Mouse (Mus musculus) NIH3T3 (cell line): Measurements from ENCODE around the gene Eif1ad.
"Not testable (repeated sequence)": the region's sequence is repeated elsewhere in the genome, so short reads cannot be mapped to it uniquely, and the experiment has no call there.

ENCODE experiments used
- DNase-seq: peaks from one replicate; pipeline ENCODE4 v3.0.0-alpha.2; 2012; ENCODE audit warnings: low read depth

The Eif1ad gene

DNA sequence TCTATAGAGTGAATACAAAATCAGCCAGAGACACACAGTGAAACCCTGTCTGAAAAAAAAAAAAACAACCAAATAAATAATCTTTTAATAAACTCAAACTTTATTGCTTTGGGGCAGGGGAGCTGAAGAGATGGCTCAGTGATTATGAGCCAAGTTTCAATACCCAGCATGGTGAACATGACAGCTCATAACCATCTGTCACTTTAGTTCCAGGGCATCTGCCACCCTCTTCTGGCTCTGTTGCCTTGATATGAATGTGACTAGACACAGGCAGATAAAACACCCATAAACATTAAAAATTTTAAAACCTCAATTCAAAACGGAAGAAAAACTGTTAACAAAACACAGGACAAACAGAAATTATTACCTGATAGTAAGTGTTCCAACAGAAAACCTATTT is 10.9 kb downstream of the Eif1ad start:
- no peak for DNase-seq

DNA sequence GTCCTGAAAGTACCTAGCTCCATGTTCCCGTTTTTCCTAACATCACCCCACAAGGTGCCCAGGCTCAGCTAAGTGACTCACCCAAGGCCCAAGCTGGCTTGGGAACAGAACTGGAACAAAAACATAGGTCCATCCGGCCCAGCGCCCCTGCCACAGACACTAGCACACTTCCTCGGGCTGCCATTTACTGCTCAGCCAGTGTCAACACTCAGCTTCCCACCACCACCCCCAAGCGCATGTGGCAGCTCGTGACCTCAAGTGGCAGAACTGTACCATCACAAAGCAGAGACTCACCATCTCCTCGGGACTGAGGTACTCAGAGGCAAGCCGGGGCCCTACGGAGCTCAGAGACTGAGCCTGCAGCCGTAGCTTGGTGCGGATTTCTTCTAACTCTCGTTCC is 16.8 kb downstream of the Eif1ad start:
- DNase-seq, result no peak

DNA sequence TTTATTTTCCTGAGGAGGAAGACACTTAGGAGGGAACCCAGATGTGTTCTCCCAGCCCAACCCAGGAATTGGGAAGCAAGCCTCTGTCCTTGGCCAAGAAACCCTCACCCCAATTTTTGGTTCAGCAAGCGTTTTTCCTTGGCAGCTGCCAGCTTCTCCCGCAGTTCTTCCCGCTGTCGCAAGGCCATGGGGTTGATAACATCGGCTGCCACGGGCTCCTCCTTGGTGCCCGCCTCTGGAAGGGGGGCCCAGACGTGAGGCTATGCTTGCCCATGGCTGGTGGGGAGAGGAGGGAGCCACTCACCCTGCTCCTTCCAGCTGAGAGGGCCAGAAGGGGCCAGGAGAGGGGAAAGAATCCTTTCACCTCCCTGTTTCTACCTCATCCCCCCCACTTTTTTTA is 18.2 kb downstream of the Eif1ad start:
- no peak for DNase-seq

DNA sequence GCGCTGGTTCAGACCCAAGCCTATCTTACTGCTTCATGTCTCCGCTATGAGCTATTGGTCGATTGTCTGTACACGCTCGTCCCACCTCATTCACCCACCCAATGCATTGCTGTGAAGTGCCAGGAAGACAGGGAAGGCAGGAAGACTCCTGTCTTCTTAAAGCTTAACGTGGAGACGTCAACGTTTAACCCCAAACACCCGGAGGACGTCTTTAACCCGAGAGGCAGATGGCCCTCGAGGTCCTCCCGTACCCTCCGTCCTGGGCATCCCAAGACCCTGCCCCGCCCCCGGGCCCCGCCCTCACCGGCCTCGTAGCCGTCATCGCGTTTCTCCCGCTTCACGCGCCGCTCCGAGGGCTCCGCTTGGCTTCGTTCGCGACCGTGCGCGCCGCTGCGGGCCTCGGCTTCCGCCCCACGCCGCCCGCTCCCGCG is 21.5 kb downstream of the Eif1ad start:
- peak; percentile 62 for DNase-seq

DNA sequence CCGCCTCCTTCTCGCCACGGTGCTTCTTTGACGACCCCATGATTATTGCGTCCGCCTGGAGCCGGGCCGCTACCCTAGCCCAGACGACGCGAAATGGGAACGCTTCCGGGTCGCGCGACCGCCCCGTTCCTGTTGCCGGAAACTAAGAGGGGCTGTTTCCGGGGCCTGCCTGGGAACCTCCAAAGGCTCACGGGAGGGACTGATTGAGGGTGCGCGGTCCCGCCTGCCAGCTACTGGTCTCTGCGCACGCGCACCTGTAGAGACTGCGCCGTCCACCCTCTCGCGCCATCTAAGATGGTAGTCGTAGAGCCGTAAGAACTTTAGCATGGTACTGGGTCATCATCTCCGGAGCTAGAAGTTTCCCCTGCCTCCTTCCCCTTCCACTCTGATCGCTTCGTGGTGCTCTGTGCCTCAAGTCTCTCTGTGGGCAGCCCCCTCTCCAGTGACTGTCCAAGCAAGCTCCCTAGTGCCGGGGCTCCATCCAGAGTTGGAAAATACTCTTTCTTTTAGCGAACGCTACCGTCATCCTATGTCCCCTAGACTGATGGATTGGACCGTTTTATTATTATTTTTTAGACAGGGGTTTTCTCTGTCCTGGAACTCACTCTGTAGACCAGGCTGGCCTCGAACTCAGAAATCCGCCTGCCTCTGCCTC is 22.2 kb downstream of the Eif1ad start, which contains the start of gene Sart1:
Gene Sart1, minus strand, starts transcription at position 116 of the 655 bp plus-strand sequence.
- peak; percentile 98 for DNase-seq

DNA sequence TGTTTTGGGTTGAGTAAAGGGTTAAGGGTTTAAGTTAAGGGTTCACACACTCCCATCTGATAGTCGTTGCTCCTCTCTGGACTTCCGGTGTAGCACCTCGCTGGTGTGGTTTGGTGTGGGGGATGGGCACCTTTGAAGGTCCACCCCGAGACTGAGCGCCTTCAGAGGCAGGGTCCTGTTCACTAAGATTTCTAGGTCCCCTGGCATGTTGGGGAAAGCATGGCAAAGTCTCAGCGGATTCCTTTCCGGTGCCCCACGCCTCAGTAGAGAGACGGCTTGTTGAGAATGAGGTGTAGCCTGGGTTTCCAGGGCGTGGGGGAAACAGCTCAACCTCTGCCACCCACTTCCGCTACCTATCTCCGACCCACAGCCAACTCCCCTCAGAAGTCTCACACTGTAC is 23.1 kb downstream of the Eif1ad start:
- DNase-seq, result peak; percentile 20

DNA sequence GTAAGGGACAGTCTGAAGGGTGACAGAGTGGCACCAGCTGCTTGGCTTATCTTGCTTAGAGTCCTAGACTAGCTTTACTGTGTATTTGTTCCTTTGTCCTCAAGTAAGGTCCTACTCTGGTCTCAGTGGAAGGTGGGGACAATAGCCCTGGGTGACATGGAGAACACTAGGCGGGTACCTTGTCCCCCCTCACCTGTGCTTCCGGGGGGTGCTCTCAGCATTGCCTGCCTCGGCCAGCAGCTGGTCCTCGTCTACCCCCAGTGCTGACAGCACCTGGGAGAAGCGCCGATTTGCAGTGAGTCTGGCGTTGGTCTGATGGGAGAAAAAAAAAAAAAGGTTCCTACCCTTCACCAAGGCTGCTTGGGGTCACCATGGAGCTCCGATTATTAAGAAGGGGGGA is 23.9 kb downstream of the Eif1ad start:
- DNase-seq, result no peak

DNA sequence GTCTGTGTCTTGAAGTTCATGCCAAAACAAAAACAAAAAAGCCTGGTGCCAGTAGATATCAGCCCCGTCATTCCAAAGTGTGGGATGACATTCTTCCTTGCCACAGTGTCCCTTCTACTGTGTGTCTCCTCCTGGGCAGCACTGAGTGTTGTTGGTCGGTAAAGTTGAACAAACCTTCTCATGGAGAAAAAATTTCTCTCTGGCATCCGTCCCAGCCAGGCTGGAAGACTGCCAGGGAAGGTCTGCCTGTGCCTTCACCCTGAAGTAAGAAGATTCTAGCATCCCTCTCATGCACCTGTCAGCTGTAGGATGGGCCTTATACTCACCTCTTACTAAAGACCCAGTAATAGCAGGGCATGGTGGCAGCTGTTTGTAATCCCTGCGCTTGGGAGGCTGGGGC is 26.4 kb downstream of the Eif1ad start:
- peak; percentile 90 for DNase-seq

DNA sequence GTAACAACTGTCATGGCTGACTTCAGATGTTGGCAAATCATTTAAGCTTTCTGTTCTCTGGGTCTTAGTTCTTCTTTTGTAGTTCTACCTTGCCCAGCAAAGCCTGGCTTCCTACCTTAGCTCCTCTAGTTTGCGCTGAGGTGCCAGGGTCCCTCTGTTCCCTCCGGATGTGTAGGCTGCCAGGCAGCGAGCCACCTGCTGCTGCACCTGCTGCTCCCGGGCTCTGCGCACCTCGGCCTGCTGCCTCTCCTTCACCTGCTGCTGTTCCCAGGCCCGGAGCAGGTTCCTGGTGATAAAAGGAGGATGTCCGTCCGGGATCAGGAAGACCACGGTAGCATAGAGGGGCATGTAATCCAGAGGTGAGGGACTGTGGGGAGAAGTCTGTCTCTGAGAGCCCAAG is 27.6 kb downstream of the Eif1ad start:
- DNase-seq, result no peak

DNA sequence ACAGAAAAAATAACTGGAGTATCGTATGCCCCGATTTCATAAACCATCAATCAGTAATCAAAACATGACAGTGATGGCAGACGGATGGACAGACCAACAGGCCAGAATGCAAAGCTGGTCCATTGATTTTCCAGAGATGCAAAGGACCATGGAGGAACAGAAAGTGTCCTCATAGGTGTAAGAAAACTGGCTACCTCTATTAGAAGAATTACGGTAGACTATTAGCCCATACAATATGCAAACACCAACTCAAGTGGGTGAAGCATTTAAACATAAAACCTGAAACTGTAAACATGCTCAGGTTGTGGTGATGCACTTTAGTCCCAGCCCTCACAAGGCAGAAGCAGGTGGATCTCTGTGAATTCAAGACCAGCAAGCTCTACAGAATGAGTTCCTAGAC is 28.8 kb downstream of the Eif1ad start:
- no peak for DNase-seq

DNA sequence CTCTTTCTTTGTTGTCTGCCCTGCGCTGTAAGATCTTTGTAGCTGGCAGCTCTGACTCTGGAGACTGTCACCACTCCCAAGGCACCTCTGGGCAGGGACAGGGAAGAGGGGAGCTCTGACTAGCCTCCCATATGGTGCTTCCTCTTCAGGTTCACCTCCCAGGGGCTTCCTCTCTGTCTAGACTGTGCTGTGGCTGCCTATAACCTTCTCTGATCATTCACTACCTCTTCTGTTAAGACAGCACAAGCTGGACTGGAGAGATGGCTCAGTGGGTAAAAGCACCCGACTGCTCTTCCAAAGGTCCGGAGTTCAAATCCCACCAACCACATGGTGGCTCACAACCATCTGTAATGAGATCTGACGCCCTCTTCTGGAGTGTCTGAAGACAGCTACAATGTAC is 34.5 kb downstream of the Eif1ad start:
- DNase-seq, result not testable (repeated sequence)

DNA sequence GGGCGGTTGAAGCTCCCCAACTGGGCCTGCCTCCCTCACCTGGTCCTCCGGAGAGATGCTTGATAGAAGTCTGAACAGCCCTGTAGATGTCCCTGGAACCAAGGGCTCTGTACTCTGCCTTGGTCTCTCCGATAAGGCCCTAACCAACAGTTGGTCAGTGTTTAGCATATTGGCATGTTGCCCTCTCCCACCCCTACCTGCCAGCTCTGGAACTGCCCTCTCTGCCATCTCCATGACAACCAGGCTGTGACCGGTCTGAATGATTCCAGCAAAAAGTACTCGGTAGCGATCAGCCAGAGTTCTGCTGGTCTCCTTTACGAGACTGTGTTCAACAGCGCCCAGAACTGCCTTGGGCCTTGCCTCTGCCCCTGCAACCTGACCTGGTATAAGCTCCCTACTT is 35.8 kb downstream of the Eif1ad start, which contains the start of gene Tsga10ip:
Gene Tsga10ip, minus strand, starts transcription at position 234 of the 400 bp plus-strand sequence.
- no peak for DNase-seq

DNA sequence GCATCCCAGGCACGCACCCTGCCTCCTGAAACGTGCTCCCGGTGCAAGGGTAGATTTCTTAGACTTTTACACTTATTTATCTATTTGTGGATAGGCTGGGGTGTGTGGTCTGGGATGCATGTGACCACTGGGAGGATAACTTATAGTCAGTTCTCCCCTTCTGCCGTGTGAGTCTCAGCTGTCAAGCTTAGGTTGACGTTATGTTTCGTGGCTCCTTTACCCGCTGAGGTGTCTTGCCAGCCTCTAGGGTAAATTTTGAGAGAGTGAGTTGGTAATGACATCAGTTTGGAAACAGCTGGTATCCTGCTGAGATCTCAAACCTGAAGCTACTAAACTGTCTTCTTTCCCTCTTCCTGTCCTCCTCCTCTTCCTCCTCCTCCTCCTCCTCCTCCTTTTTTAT is 39.4 kb downstream of the Eif1ad start:
- DNase-seq, result no peak

DNA sequence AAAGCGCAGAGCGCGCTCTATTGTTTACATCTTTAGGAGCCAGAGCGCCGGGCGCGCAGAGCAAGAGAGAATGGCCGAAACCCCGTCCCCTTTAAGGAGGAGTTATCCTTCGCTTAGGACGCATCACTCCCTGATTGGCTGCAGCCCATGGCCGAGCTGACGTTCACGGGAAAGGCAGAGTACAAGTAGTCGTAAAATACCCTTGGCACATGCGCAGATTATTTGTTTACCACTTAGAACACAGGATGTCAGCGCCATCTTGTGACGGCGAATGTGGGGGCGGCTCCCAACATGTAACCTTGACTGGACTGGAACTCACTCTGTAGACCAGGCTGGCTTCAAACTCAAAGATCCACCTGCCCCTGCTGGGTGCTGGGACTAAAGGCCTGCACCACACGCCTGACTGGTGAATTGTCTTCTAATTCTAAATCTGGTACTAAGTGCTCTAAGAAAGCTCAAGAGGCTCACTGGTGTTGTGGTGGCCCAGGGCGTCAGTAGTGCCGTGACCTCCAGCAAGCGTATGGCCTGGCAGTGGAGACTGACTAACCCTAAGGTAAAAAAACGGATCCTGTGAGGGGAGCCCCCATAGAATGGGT is 40.1 kb downstream of the Eif1ad start:
- DNase-seq, result not testable (repeated sequence)

DNA sequence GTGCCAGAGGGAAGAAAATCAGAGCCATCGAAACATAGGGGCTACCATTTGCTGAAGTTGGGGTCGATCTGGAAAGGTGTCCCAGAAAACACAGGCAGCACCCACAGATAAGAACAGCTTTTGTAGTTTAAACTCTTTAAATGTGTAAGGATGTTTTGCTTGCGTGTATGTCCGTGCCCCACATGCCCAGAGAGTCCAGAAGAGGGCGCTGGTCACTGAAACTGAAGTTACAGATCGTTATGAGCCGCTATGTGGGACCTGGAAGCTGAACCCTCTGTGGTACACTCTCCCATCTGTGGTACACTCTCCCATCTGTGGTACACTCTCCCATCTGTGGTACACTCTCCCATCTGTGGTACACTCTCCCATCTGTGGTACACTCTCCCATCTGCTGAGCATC is 40.6 kb downstream of the Eif1ad start:
- DNase-seq, result no peak

DNA sequence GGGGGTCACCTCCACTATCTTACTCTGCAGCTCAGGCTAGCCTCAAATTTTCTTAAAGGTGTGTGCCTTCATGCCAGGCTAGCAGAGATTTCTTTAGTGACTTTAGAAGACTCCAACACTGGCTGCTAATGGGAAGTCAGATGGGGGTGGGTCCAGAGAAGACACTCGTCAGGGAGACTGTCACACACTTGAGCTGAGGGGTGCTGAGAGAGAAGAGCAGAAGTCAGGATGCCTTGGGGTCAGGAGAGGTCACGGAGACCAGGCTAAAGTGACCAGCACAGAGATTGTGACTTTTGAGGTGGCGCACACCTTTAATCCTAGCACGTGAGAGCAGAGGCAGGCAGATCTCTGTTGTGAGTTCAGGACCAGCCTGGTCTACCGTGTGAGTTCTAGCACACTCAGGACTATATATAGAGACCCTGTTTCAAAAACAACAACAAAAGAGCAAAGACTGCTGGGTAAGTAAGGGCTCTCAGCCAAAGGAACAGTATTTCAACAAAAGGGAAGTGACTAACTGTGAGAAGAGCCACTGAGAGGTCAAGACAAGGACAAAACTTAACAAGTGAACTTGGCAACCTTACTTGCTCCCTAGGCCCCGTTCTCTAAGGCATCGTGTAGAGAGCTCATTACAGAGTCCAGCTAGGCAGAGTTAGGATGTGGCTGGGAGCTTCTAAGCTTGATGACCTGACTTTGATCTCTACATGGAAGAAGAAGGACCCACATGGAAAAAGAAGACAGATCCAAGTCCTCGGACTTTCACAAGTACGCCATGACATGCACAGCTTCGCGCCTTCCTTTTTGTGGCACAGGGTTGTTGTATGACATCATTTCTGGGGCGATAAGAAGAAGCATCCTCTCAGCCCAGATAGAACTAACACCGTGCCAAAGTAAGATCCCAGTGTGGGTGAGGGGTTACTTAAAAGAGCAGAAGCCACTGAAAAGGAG is 41.8 kb downstream of the Eif1ad start:
- peak; percentile 36 for DNase-seq

DNA sequence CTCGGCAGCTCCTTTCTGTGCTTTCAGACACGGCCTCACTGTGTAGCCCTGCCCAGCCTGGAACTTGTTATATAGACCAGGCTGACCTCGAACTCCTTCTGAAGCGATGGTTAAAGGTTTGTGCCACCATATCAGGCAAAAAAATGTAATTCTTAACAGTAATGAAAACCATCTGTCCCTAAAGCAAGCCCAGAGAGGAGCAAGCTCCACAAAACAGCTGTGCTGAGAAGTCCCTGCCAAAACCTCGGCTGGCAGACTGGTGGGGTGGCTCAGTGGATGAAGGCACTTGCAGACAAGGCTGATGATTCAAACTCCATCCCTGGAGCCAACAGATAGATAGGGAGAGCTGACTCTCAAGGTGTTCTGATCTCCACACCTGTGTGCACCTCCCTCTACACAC is 42.5 kb downstream of the Eif1ad start:
- DNase-seq, result peak; percentile 91

DNA sequence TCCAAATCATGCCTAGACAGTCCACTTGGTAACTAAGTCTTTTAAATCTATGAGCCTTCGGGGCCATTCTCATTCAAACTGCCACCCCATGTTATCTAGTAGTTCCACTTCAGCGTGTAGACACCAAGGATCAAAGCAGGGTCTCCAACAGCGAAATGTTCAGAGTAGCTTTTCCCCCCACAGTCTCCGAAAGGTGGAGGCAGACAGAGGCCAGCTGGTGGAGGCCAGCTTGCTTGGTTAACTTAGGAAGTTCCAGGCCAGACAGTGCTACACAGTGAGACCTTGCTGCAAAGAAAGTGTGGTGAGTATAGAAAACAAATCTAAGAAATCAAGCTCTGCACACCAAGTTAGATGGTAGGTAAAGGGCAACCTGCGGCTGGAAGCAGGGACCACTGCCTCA is 44.1 kb downstream of the Eif1ad start:
- no peak for DNase-seq

DNA sequence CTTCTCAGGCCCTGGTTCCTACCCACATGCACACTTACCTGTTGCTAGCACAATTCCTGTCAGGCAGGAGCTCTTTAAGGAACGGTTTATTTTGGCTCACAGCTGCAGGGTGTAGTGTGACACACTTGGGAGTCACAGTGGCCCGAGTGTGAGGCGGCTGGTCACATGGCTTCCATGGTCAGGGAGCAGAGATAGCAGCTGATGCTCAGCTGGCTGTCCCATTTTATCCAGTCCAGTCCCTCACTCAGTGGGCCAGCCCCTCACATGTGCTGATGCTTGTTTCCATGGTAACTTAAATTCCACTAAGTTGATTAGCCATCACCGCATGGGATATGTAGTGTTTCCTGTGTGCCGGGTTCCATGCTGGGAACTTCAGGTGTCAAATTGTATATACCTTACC is 45.4 kb downstream of the Eif1ad start:
- no peak for DNase-seq

DNA sequence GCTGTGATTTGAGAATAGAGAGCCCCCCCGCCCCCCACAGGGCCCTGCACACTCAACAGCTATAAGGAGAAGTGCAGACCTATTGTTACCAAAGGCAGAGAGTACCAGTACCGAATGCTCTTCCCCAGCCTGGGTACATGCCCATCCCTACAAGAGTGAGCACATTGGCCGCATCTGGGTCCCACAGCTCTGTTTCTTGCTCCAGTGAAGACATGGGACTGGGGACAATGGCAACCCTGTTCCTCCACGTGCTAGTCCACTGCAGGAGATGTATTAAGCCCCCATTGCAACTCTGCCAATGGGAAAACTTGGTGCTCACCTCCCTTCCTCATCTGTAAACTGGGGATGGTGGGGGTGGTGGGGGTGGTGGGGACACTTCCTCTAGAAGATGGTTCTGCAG is 47.3 kb downstream of the Eif1ad start:
- DNase-seq, result no peak

DNA sequence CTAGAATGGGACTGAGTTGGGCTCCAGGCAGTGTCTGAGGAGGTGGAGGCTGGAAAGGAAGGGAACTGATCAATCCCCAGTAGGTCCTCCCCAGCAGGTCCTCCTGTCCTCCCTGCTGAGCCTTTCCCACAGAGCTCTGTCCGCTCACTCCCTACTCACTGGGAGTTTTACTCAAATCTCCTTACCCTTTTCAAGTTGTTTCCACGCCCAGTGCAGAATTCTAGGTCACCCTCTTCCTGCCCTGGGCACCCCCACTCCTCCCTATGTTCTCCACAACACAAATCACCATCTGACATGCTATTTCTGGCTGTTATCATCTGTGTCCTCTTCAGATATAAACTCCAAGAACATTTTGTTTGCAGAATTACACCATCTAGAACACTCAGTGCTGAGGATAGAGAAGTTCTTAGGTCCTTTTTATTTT is 48.0 kb downstream of the Eif1ad start:
- DNase-seq, result no peak

DNA sequence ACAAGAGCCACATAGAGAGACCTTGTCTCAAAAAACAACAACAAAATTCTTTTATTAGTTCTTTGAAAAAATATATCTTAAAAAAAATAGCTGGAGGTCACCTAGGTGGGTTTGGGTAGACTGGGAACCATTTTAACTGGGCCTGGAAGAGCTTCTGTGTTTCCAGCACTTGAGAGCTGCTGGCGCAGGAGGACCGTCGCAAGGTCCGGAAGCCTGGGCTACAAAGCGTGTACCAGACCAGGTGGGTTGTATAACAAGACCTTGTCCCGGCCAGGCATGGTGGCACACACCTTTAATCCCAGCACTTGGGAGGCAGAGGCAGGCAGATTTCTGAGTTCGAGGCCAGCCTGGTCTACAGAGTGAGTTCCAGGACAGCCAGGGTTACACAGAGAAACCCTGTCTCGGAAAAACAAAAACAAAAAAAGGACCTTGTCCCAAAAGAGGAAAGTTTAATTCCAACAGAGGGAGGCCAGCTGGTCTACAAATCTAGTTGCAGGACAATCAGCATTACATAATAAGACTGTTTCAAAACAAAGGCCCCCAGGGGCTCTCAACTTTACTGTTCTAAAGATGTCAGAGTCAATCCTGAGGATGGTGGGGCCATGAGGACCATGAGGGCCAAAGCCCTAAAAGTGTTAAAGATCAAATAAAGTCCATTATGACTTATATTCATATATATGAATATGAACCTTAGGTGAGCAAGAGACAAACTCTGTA is 52.4 kb downstream of the Eif1ad start:
- DNase-seq, result no peak
